Mouse (Mus musculus): Measurements from ENCODE around the gene Tex14. TPM values are rescaled to one million over a fixed set of nuclear protein-coding genes. Genes with fewer than 3 reads are reported as not detected.
A peak's percentile ranks its signal among the peaks of the same experiment; 100 is the strongest.
"Not testable (repeated sequence)": the region's sequence is repeated elsewhere in the genome, so short reads cannot be mapped to it uniquely, and the experiment has no call there.

Tex14 gene
- total RNA-seq, 1 experiment from 2014 or later, result 4.8 TPM

DNA sequence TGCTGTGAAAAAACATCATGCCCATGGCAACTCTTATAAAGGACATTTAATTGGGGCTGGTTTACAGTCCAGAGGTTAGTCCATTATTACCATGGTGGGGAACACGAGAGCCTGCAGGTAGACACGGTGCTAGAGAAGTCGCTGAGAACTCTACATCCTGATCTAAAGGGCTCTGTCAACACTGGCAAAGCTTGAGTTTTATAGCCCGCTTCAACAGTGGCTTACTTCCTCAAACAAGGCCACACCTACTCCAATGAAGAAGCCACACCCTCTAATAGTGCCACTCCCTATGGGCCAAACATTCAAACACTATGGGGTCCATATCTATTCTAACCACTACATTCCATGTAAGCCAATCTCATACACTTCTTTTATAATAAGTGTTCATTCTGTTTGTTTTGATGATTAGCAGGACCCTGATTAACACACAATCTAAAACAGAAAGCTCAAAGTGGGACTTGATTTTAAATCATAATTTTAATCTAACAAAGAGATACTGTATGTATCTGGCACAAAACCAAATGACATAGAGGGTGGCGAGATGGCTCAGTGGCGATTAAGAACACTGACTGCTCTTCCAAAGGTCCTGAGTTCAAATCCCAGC is 61.2 kb downstream of the Tex14 start:
- ATAC-seq (ENCODE audit: extremely low read depth, insufficient number of reproducible peaks, low FRiP score, poor library complexity, severe bottlenecking), result no peak

DNA sequence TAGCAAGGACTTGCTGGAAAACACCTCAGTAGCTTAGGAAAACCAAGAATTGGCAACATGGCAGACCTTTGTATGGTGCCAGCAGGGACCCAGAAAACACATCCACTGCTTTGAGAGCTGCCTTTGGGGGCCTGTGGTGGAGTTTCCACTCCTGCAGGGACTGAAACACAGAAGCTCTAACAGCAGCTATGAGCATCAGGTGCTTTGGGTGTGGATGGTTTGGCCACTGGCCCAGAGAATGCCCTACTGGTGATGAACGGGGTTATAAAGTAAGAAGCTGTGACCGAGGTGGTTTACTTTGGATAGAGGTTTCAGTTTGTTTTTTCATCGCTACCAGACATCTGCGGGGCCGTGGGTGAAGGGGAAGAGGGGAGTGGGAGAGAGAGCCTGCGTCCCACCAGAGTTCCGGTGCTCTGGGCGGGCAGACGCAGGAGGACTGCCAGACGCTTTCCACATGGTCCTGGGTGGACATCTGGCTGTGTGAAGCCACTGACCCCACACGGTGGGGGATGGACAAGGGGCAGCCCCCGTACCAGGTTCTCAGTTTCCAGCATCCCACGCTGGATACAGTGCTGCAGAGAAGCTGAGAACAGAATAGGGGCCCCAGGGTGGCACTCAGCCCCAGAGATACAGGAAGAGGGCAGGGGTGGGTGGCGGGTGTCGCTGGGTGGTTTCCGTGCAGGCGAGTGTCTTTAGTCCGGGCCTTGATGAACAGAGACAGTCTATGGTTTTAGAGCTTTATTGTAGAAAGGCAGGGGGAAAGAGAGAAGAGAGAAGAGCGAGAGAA is 62.8 kb downstream of the Tex14 start:
- ATAC-seq (ENCODE audit: extremely low read depth, insufficient number of reproducible peaks, low FRiP score, poor library complexity, severe bottlenecking), result no peak

DNA sequence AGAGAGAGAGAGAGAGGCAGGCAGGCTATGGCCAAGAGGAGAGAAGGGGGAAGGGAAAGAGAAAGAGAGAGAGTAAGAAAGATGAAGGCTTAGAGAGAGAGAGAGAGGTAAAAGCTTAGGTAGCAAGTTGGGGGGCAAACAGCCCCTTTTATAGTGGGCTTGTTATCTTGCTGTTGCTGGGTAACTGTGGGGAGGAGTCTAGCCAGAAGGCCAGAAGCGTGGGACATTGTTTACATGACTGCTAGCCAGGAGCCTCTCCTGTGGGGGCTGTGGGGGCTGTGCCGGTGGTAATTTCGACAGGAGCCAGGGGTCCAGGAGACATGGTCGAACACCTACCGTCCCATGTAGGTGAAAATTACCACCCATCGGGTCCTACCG is 63.4 kb downstream of the Tex14 start:
- ATAC-seq (ENCODE audit: extremely low read depth, insufficient number of reproducible peaks, low FRiP score, poor library complexity, severe bottlenecking), result no peak

DNA sequence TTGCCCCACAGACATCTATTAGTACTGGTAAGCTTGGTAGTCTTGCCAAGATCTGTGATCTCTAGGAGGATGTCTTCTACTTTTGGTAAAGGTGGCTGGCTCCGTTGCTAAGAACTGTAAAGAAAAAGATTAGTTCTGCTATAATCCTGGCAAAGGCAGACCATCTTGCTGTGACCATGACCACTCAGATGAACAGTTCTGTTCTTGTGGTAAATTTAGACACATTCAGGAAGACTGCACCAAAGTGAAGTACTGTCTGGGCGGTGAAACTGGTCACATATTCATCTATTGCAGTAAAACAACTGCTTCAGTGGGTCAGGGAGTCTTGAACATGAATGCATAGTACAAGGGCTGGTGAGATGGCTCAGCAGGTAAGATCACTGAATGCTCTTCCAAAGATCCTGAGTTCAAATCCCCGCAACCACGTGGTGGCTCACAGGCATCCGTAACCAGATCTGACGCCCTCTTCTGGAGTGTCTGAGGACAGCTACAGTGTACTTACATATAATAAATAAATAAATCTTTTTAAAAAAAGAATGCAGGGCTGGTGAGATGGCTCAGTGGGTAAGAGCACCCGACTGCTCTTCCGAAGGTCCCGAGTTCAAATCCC is 63.9 kb downstream of the Tex14 start:
- ATAC-seq (ENCODE audit: extremely low read depth, insufficient number of reproducible peaks, low FRiP score, poor library complexity, severe bottlenecking), result no peak

DNA sequence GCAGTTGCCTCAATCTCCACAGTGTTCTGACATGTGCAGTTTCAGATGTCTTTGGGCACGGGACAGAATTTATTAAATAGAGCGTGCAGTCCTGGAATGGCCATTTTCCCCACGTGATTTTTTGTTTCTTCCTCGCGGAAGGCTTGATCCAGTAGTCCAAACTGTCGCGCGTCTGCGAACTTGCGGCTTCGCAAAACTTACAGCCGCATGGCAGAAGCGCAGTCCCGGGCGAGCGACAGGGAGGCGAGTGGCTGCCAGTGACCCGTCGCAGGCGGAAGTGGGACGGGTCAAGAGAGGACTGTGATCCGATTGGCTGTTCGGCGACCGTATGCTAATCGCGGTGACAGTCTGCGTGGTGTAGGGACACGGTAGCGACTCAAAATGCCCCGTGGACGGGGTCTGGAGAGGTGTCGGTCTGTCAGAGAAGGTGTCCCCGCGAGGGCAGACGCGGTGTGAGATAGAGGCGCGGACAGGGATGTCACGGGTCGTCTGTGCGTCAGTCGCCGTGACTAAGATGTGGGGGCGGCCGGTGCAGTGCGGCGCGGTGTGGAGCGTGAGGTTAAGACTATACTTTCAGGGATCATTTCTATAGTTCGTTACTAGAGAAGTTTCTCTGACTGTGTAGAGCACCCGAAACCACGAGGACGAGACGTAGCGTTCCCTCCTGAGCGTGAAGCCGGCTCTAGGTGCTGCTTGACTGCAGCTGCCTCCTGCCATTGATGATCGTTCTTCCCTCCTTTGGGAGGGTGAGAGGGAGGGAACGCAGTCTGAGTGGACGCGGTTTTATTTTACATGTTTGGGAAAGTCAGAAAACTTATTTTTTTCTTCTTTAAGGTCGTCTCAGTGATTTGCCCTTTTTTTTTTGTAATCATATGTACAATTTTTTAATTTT is 66.2 kb downstream of the Tex14 start:
- peak; percentile 96 for ATAC-seq (ENCODE audit: extremely low read depth, insufficient number of reproducible peaks, low FRiP score, poor library complexity, severe bottlenecking)

DNA sequence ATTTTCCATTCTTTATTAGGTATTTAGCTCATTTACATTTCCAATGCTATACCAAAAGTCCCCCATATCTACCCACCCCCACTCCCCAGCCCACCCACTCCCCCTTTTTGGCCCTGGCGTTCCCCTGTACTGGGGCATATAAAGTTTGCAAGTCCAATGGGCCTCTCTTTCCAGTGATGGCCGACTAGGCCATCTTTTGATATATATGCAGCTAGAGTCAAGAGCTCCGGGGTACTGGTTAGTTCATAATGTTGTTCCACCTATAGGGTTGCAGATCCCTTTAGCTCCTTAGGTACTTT is 66.8 kb downstream of the Tex14 start:
- ATAC-seq (ENCODE audit: extremely low read depth, insufficient number of reproducible peaks, low FRiP score, poor library complexity, severe bottlenecking), result not testable (repeated sequence)

DNA sequence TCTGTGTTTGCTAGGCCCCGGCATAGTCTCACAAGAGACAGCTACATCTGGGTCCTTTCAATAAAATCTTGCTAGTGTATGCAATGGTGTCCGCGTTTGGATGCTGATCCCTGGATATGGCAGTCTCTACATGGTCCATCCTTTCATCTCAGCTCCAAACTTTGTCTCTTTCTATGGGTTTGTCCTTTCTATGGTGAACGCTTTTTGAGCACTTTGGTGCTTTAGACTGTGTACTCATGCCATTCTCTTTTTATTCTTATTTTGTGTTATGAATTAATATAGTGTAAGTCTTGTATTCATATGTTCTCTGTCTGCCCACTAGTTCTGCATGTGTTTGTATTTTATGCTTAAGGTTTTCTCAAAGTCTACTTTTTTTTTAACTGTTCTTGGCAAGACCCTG is 67.2 kb downstream of the Tex14 start:
- ATAC-seq (ENCODE audit: extremely low read depth, insufficient number of reproducible peaks, low FRiP score, poor library complexity, severe bottlenecking), result not testable (repeated sequence)

DNA sequence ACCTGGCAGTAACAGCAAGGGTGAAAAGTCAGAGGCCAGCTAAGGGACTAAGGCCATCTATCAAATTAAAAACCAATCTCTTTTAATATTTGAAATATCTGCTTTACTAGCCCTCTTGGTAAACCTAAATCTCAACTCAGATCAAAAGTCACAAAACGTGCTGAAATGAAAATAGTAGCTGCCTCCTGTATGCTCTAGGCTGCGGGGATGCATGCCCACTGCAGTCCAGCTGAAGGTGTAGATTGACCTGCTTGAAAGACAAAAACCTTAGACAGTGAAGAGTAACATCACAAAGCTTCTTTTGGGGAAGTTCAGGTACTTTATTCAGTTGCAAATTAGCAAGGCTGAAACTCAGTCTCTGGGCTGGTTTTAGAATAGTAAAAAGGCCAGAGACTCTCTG is 74.3 kb downstream of the Tex14 start:
- ATAC-seq (ENCODE audit: extremely low read depth, insufficient number of reproducible peaks, low FRiP score, poor library complexity, severe bottlenecking), result not testable (repeated sequence)

DNA sequence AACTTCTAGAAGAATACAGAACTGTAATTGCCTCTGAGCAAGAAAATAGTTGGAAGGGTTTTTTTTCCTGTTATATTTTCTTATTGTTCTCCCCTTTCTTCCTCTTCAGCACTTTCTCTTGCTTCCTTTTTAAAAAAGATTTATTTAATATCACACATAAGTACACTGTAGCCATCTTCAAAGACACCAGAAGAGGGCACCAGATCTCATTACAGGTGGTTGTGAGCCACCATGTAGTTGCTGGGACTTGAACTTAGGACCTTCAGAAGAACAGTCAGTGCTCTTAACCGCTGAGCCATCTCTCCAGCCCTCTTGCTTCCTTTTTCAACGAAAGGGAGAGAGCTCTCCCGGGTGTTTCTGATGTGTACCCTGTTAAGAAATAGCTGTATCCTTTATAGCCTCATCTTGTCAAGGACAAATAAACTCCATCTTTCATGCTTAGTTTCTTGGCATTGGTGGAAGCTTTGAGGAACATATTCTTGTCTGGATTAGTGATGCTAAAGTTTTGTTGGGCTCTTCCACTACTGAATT is 79.0 kb downstream of the Tex14 start:
- no peak for ATAC-seq (ENCODE audit: extremely low read depth, insufficient number of reproducible peaks, low FRiP score, poor library complexity, severe bottlenecking)

DNA sequence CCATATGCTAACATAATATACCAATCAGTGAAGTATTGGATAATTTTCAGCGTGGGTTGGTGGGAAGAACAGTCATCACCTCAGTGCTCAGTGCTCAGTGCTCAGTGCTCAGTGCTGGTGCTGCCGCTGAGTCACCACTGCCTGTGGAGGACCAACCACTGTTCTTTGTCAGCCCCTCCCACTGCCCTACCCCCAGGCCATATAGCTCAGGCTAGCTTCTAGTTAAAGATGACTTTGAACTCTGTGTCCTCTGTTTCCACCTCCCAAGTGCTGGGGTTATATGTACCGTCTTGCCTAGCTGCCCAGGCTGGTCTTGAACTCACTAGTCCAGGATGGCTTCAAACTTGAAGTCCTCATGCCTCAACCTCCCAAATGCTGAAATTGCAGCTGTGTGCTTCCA is 84.1 kb downstream of the Tex14 start:
- ATAC-seq (ENCODE audit: extremely low read depth, insufficient number of reproducible peaks, low FRiP score, poor library complexity, severe bottlenecking), result no peak

DNA sequence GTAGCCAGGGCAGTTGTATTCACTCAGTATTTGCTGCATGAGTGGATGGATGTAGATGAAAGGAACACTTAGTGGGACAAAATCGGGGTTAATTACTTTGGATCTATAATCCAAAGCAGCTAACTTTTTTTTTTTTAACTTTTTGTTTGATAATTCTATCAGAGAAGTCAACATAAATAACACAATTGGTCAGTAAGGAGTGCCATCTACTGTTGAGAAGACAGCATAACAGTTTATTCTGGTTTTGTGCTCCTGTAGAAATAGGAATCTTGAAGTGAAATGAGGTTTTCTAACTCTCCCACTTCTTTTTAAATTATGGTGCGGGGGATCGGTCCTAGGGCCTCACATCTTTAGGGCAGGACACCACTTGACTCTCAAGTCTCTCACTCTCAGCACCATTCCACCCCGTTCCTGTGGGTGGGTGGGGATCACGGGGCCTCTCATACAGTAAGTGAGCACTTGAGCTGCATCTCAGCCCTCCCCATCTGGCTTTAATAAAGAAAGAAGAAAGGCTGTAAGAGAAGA is 99.9 kb downstream of the Tex14 start:
- peak; percentile 39; the same call in 1 of the 2 replicates for ATAC-seq (ENCODE audit: extremely low read depth, insufficient number of reproducible peaks, low FRiP score, poor library complexity, severe bottlenecking)

DNA sequence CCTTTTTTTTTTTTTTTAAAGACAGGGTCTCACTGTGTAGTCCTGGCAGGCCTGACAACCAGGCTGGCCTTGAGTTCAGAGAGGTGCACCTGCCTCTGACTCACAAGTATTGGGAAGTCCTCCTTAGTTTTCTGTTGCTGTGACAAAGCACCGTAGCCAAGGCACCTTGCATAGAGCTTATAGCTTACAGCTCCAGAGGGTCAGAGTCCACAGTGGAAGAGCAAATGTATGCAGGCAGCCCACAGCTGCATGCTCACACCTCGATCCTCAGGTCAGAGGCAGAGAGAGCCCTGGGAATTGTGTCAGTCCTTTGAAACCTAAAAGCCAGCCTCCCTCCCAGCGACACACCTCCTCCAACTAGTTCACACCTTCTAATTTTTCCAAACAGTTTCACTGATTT is 101.6 kb downstream of the Tex14 start:
- ATAC-seq (ENCODE audit: extremely low read depth, insufficient number of reproducible peaks, low FRiP score, poor library complexity, severe bottlenecking), result no peak

DNA sequence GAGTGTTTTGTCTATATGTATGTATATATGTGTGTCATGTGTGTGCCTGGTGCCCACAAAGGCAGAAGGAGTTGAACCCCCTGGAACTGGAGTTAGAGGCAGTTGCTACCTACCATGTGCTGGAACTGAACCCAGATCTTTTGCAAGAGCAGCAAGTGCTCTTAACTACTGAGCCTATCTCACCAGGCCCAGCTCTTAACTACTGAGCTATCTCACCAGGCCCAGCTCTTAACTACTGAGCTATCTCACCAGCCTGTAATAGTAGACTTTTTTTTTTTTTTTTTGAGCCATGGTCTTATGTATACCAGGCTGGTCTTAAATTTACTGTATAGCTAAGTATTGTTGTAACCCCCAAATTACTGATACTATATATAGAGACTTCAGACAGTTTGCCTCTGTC is 102.2 kb downstream of the Tex14 start:
- ATAC-seq (ENCODE audit: extremely low read depth, insufficient number of reproducible peaks, low FRiP score, poor library complexity, severe bottlenecking), result no peak

DNA sequence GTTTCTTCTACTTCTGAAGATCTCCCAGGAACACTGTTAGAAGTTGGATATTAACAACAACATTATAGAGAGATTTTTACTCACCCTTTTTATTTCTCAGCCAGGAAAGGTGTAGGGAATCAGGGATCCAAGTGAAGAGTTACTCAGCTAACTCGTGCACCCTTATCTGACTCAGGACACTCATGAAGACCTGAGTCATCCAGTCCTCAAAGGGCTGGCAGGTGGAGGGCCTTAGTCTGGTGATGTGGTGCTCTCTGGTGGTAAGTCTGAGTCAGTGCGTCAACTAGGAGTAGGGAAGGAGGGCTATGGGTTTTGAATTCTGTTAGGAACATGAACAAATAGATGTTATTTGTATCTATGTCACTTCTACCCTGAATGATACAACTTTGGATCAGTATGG is 114.4 kb downstream of the Tex14 start:
- ATAC-seq (ENCODE audit: extremely low read depth, insufficient number of reproducible peaks, low FRiP score, poor library complexity, severe bottlenecking), result peak; percentile 96

DNA sequence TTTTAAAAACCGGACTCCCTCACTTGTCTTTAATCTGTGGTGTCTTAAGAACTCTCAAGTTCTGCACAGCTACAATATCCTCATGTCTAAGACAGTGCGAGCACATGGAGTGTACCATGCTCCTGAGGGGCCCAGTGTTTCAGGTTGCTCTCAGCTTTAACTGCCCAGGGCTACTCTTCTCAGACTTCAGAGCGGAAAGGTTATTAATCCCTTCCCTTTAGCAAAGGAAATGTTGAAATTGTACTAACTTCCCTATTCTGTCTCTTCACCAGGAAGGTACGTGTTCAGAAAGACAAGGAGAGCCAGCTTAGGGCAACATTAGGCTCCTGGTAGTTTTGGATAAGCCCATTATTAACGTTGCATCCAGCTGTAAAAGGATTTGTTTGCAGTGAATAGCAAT is 118.6 kb downstream of the Tex14 start:
- ATAC-seq (ENCODE audit: extremely low read depth, insufficient number of reproducible peaks, low FRiP score, poor library complexity, severe bottlenecking), result peak; percentile 22; the same call in 1 of the 2 replicates

DNA sequence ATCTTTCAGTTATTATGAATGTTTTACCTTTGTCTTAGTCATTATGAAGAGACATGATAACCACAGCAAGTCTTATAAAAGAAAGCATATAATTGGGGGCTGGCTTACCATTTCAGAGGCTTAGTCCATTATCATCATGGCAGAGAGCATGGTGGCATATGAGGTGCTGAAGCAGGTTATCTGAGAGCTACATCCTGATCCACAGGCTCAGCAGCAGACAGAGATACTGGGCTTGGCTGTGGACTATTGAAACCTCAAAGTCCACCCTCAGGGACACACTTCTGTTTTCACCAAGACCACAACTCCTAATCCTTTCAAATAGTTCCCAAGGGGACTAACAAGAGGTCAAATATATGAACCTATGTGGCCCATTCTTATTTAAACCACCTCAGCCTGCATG is 119.1 kb downstream of the Tex14 start:
- ATAC-seq (ENCODE audit: extremely low read depth, insufficient number of reproducible peaks, low FRiP score, poor library complexity, severe bottlenecking), result no peak

DNA sequence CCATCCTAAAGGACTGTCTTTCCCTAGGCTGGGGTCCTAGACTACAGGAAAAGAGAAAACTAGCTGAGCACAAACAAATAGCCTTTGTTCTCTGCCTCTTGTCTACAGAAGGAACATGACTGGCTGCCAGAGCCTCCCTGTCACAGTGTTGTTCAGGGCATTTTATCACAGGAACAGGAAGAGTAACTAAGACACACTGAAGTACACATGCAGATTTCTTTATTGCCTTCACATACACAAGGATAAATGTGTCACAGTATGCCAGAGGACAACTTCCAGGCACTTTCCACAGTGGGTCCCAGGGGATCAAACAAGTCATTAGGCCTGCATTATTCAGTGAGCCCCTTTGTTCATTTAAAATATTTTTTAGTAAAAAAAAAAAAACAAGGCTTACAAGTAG is 119.9 kb downstream of the Tex14 start:
- no peak for ATAC-seq (ENCODE audit: extremely low read depth, insufficient number of reproducible peaks, low FRiP score, poor library complexity, severe bottlenecking)

DNA sequence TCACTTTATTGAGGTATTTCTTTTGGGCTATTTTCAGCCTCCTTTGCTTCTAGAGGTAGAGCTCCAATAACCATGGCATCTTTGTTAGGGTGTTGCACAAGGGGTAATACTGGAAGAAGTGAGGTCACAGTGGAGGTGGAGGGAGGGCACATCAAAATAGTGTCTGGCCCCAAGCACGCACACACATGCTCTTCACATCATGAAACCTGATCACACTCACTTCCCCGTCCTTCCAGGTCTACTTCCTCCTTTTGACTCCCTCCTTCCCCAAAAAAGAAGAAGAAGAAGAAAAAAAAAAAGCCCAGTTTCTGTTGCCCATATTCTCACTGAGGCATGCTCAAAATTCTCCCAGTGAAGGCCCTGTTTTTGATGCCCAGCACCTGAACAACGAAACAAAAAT is 122.5 kb downstream of the Tex14 start:
- peak; percentile 61; the same call in 1 of the 2 replicates for ATAC-seq (ENCODE audit: extremely low read depth, insufficient number of reproducible peaks, low FRiP score, poor library complexity, severe bottlenecking)

DNA sequence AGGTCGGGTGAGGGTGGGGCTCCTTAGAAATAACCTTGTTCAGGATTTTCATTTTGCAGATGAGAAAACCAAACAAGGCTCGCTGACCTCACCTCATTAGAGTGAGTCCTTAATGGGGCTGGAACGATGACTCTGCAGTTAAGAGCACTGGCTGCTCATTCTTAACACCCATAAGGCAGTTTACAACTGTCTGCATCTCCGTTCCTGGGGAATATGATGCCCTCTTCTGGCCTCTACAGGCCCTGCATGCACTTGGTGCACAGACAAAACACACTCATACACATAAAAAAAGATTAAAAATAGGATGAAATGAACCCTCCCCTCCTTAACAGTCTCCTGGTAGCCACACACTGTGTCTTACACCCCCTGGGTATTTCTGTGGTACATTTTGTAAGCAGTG is 123.1 kb downstream of the Tex14 start:
- peak; percentile 72 for ATAC-seq (ENCODE audit: extremely low read depth, insufficient number of reproducible peaks, low FRiP score, poor library complexity, severe bottlenecking)
